Mouse (Mus musculus) lung, embryonic 14.5 days (tissue): ENCODE measurements at regions not wholly inside any gene's neighbourhood (a gene's known extent, or its start where the extent isn't known, plus 50 kb on each side); places are given as distances from the start of the nearest gene placed in this dataset.

Source experiments
- ATAC-seq: fragments of 200-750 bp; cut with Nextera tagmentation; 2 replicates; pipeline ENCODE4 v1.8.0; 2017; ENCODE audit warnings: mild to moderate bottlenecking, moderate TSS enrichment, moderate library complexity; ENCODE audit not compliant: insufficient read depth
- DNase-seq: peaks from one replicate; pipeline ENCODE4 v3.0.0-alpha.2; 2015
- H3K27ac ChIP-seq: fragments of 300-500 bp; sonication (generic); 2 replicates; pipeline ENCODE4 v1.5.1; 2014; ENCODE audit warnings: low read depth, mild to moderate bottlenecking, moderate library complexity
- H3K27me3 ChIP-seq: fragments of 300-500 bp; sonication (generic); 2 replicates; pipeline ENCODE4 v1.6.1; 2014; ENCODE audit warnings: low read length, control low read depth; ENCODE audit not compliant: insufficient read depth
- H3K36me3 ChIP-seq: fragments of 300-500 bp; sonication (generic); 2 replicates; pipeline ENCODE4 v1.6.1; 2014; ENCODE audit warnings: control low read depth; ENCODE audit not compliant: insufficient read depth
- H3K4me1 ChIP-seq: fragments of 300-500 bp; sonication (generic); 2 replicates; pipeline ENCODE4 v1.6.1; 2014; ENCODE audit warnings: antibody characterized with exemption, control low read depth; ENCODE audit not compliant: insufficient read depth
- H3K4me2 ChIP-seq: fragments of 300-500 bp; sonication (generic); 2 replicates; pipeline ENCODE4 v1.6.1; 2014; ENCODE audit warnings: mild to moderate bottlenecking
- H3K4me3 ChIP-seq: fragments of 300-500 bp; sonication (generic); 2 replicates; pipeline ENCODE4 v1.5.1; 2014; ENCODE audit warnings: low read depth, low read length
- H3K9ac ChIP-seq: fragments of 300-500 bp; sonication (generic); 2 replicates; pipeline ENCODE4 v1.6.1; 2014
- H3K9me3 ChIP-seq: fragments of 300-500 bp; sonication (generic); 2 replicates; pipeline ENCODE4 v1.6.1; 2016; ENCODE audit warnings: low read depth, low read length, control low read depth
- CTCF ChIP-seq: IDR thresholded peaks from 2 replicates; pipeline ENCODE4 v1.5.1; 2016; ENCODE audit warnings: antibody characterized with exemption, low read depth
- WGBS: fragments of 180-500 bp; shearing (Covaris S2); extraction: QIAGEN DNeasy Blood & Tissue Kit; methylation state at CpG from one replicate; pipeline ENCODE4 v1.1.7; 2014; 5-methylcytosine and 5-hydroxymethylcytosine counted together

- Histone ChIP-seq H3K4me1 (no peaks in the 10 kb centered on the region), H3K4me3 (no peak overlapping the region), H3K27me3 (no peaks in the 10 kb centered on the region), H3K9me3 (no peaks in the 10 kb centered on the region), H3K4me2 (no peak overlapping the region), H3K9ac (no peak overlapping the region), H3K36me3 (no peaks in the 10 kb centered on the region), H3K27ac (no peak overlapping the region)
- 71% methylated on average over 8 of the region's 8 CpGs for WGBS
- TF ChIP-seq CTCF: no peak
- DNase-seq: no peak
- ATAC-seq: no peak
Observed at GRCm38 (mm10) chr12:77532547-77532946, 294.6 kb downstream of the Fut8 start.

DNA sequence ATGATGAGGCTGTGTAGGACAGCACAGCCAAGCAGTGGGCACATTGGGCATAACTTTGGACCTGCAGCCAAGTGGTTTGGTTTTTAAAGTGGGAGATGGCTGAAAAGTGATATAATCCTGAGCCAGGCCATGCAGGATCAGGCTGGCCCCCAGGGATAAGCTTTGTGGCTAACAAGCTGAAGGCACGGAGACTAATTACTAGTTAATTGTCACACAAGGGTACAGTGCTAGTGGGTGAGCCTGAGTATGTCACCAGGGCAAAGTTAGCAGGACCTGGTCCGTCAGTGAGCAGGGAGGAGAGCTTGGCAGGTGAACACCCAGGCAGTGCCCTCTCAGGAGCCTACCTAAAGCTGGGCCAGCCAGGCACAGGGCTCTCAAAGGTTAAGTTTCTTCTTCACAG is 295.7 kb downstream of the Fut8 start:
- no peaks in the 10 kb centered on the region for H3K9me3 ChIP-seq
- ATAC-seq (no peak), DNase-seq (no peak)
- no peaks in the 10 kb centered on the region for H3K36me3 ChIP-seq
- WGBS: 82% methylated on average over 2 of the region's 2 CpGs
- no peaks in the 10 kb centered on the region for H3K27me3 ChIP-seq
- TF ChIP-seq CTCF: no peak
- no peak overlapping the region for H3K4me3 ChIP-seq
- no peak overlapping the region for H3K9ac ChIP-seq
- H3K4me1 ChIP-seq: no peaks in the 10 kb centered on the region
- H3K4me2 ChIP-seq: no peak overlapping the region
- no peak overlapping the region for H3K27ac ChIP-seq

DNA sequence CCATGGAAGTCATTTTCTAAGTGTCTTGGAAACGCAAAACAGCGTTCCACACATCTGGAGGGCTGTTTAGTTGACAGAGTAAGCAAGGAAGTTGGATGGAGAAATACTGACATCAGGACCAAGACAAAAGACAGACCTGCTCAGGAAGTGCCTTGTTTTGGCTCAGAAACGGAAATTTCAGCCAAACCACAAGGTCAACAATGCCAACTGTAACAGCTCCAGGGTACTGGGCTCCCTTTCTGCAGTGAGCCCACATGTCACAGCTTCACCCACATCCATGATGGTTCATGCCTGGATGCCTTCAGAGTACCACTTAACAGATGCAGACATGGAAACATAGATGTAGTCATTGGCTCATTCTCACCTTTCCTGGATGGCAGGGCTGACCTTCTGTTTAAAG is 296.2 kb downstream of the Fut8 start:
- H3K27ac ChIP-seq: no peak overlapping the region
- no peak overlapping the region for H3K4me2 ChIP-seq
- no peak for TF ChIP-seq CTCF
- ATAC-seq: no peak
- H3K4me1 ChIP-seq: no peaks in the 10 kb centered on the region
- no peaks in the 10 kb centered on the region for H3K9me3 ChIP-seq
- 74% methylated on average over 3 of the region's 3 CpGs for WGBS
- H3K27me3 ChIP-seq: no peaks in the 10 kb centered on the region
- DNase-seq: no peak
- H3K9ac ChIP-seq: no peak overlapping the region
- H3K4me3 ChIP-seq: no peak overlapping the region
- no peaks in the 10 kb centered on the region for H3K36me3 ChIP-seq

DNA sequence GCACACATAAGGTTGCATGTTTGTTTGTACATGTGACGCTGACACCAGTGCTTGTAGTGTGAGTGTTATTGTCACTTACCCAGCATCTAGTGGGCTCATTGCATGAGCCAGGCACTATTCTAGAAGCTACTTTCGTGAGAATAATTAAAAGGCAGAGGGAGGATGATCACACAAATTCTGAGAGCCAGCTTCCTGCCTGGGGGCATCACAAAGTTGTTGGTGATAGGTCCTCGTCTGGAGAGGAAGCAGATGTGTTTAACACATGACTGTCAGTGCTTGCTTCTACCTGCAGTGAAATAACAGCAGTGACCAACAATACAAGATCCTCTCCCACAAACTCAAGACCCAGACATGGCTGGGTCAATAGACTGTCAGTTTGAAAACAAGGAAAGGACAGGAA is 297.2 kb downstream of the Fut8 start:
- Histone ChIP-seq H3K4me2 (no peak overlapping the region), H3K27me3 (no peaks in the 10 kb centered on the region), H3K9ac (no peak overlapping the region), H3K27ac (no peak overlapping the region), H3K4me3 (no peak overlapping the region), H3K4me1 (no peaks in the 10 kb centered on the region), H3K36me3 (no peaks in the 10 kb centered on the region), H3K9me3 (no peaks in the 10 kb centered on the region)
- DNase-seq (no peak), ATAC-seq (no peak)
- 56% methylated on average over 3 of the region's 3 CpGs for WGBS
- no peak for TF ChIP-seq CTCF

- TF ChIP-seq CTCF: no peak
- Histone ChIP-seq H3K4me1 (no peaks in the 10 kb centered on the region), H3K9ac (no peak overlapping the region), H3K9me3 (no peaks in the 10 kb centered on the region), H3K36me3 (no peaks in the 10 kb centered on the region), H3K4me3 (no peak overlapping the region), H3K27me3 (no peaks in the 10 kb centered on the region), H3K27ac (no peak overlapping the region), H3K4me2 (no peak overlapping the region)
- DNase-seq: no peak
- WGBS: 74% methylated on average over 8 of the region's 8 CpGs
- ATAC-seq: no peak
Observed at GRCm38 (mm10) chr12:77537139-77537848, 299.4 kb downstream of the Fut8 start.

- no peaks in the 10 kb centered on the region for H3K4me1 ChIP-seq
- no peak for ATAC-seq
- H3K9ac ChIP-seq: no peak overlapping the region
- no peaks in the 10 kb centered on the region for H3K36me3 ChIP-seq
- no peak for TF ChIP-seq CTCF
- H3K4me3 ChIP-seq: no peak overlapping the region
- DNase-seq: no peak
- no peak overlapping the region for H3K4me2 ChIP-seq
- H3K27me3 ChIP-seq: no peaks in the 10 kb centered on the region
- H3K27ac ChIP-seq: no peak overlapping the region
- no peaks in the 10 kb centered on the region for H3K9me3 ChIP-seq
- WGBS: 79% methylated on average over 10 of the region's 10 CpGs
Observed at GRCm38 (mm10) chr12:77539661-77540431, 301.9 kb downstream of the Fut8 start.

- TF ChIP-seq CTCF: no peak
Observed at GRCm38 (mm10) chr12:77541051-77541765, 303.3 kb downstream of the Fut8 start.

More at GRCm38 (mm10) chr12:77541051-77541765, 303.3 kb downstream of the Fut8 start:
- DNase-seq: no peak
- Histone ChIP-seq H3K4me1 (no peaks in the 10 kb centered on the region), H3K27me3 (no peaks in the 10 kb centered on the region), H3K9me3 (no peaks in the 10 kb centered on the region), H3K4me3 (no peak overlapping the region), H3K27ac (no peak overlapping the region), H3K4me2 (no peak overlapping the region), H3K36me3 (no peaks in the 10 kb centered on the region), H3K9ac (no peak overlapping the region)
- WGBS: 71% methylated on average over 10 of the region's 10 CpGs
- no peak for ATAC-seq
